Mouse (Mus musculus) G1E (cell line): ENCODE results near the gene Cetn3. TPM values are rescaled to one million over a fixed set of nuclear protein-coding genes. Genes with fewer than 3 reads are reported as not detected.

Experiments used
- ATAC-seq: 2 replicates; pipeline ENCODE4 v1.8.0; 2016; ENCODE audit warnings: mild to moderate bottlenecking; ENCODE audit not compliant: insufficient number of reproducible peaks, poor library complexity, low FRiP score, severe bottlenecking; ENCODE audit errors: extremely low read depth
- DNase-seq: peaks from one replicate; pipeline ENCODE4 v3.0.0; 2012; ENCODE audit warnings: low spot score
- H3K27me3 ChIP-seq: 2 replicates; pipeline ENCODE4 v1.6.1; 2012; ENCODE audit warnings: mild to moderate bottlenecking, low read length, inconsistent platforms; ENCODE audit not compliant: insufficient read depth
- H3K36me3 ChIP-seq: replicated peaks from 2 replicates; pipeline ENCODE3; 2012; ENCODE audit warnings: mild to moderate bottlenecking, inconsistent platforms
- H3K4me1 ChIP-seq: 2 replicates; pipeline ENCODE4 v1.6.1; 2012; ENCODE audit warnings: low read depth, low read length, inconsistent platforms, mixed read lengths; ENCODE audit not compliant: insufficient read depth
- H3K4me3 ChIP-seq: 2 replicates; pipeline ENCODE4 v1.5.1; 2012; ENCODE audit warnings: low read depth, mild to moderate bottlenecking, inconsistent platforms, low read length, moderate library complexity, mixed read lengths
- H3K9me3 ChIP-seq: replicated peaks from 2 replicates; pipeline ENCODE4 v1.6.1; 2012; ENCODE audit warnings: inconsistent platforms
- CTCF ChIP-seq: IDR thresholded peaks from 2 replicates; pipeline ENCODE4 v1.5.1; 2012; ENCODE audit warnings: low read depth, low read length, inconsistent platforms, mixed read lengths
- GATA1 ChIP-seq: IDR thresholded peaks from 2 replicates; pipeline ENCODE4 v1.6.1; 2012; ENCODE audit warnings: borderline replicate concordance, low read length, inconsistent platforms, mixed read lengths
- GATA2 ChIP-seq: IDR thresholded peaks from 2 replicates; pipeline ENCODE4 v1.6.1; 2012; ENCODE audit warnings: low read depth, low read length, inconsistent platforms, borderline replicate concordance
- POLR2AphosphoS5 ChIP-seq: IDR thresholded peaks from 2 replicates; pipeline ENCODE4 v1.6.1; 2012; ENCODE audit warnings: low read depth, low read length, inconsistent platforms; ENCODE audit not compliant: insufficient replicate concordance
- TAL1 ChIP-seq: conservative IDR thresholded peaks from 2 replicates; pipeline ENCODE4 v1.6.1; 2012; ENCODE audit warnings: low read depth, low read length, inconsistent platforms, mixed read lengths
- polyA plus RNA-seq: library from polyadenylated mRNA; stranded (reverse); fragments of >175 nt; gene quantifications from 2 replicates; pipeline ENCODE4 v1.2.3, GENCODE M21; 2012
- total RNA-seq, 2 experiments: library from RNA; stranded (forward) in 1 of 2; stranded (reverse) in 1 of 2; fragments of 200-1000 nt in 1 of 2; fragments of >200 nt in 1 of 2; fragmentation: Nextera tagmentation in 1 of 2; gene quantifications; 2 replicates each; pipeline ENCODE4 v1.2.3; 2014 to 2017

Gene Cetn3
- total and polyA plus RNA-seq, 3 experiments: 14.2 to 492 (median 106) TPM

GRCm38 (mm10) chr13:81776217-81776616 lies 6.7 kb upstream of the Cetn3 start:
- H3K4me3 ChIP-seq: no peak overlapping the region
- DNase-seq (no peak), ATAC-seq (no peak)
- TF ChIP-seq CTCF (no peak), GATA1 (no peak), GATA2 (no peak), POLR2AphosphoS5 (no peak), TAL1 (no peak)
- H3K9me3 ChIP-seq: no peaks in the 10 kb centered on the region
- peaks cover 2% of the 10 kb centered on the region; the same call in 1 of the 2 replicates for H3K4me1 ChIP-seq
- H3K36me3 ChIP-seq: no peaks in the 10 kb centered on the region
- peaks cover 4% of the 10 kb centered on the region for H3K27me3 ChIP-seq

- no peak for TF ChIP-seq GATA1
- TF ChIP-seq TAL1: no peak
- no peak for TF ChIP-seq CTCF
- no peak for TF ChIP-seq POLR2AphosphoS5
- TF ChIP-seq GATA2: no peak
- Histone ChIP-seq H3K27me3 (no peaks in the 10 kb centered on the region), H3K36me3 (peaks cover 16% of the 10 kb centered on the region), H3K4me1 (peaks cover 29% of the 10 kb centered on the region), H3K4me3 (peak overlapping the region; percentile 83), H3K9me3 (no peaks in the 10 kb centered on the region)
- no peak for ATAC-seq
- DNase-seq: no peak
Measured at GRCm38 (mm10) chr13:81782475-81782874, 402 bp upstream of the Cetn3 start.

GRCm38 (mm10) chr13:81783405-81784342 lies 797 bp downstream of the Cetn3 start:
- ATAC-seq (peak; percentile 74), DNase-seq (peak; percentile 95)
- H3K27me3 ChIP-seq: no peaks in the 10 kb centered on the region
- H3K9me3 ChIP-seq: no peaks in the 10 kb centered on the region
- TF ChIP-seq GATA2: no peak
- no peak for TF ChIP-seq TAL1
- no peak for TF ChIP-seq GATA1
- TF ChIP-seq CTCF: no peak
- no peak for TF ChIP-seq POLR2AphosphoS5
- peaks cover 31% of the 10 kb centered on the region for H3K4me1 ChIP-seq
- H3K36me3 ChIP-seq: peaks cover 28% of the 10 kb centered on the region
- H3K4me3 ChIP-seq: peak overlapping the region; percentile 83

GRCm38 (mm10) chr13:81785766-81786480 lies 3.0 kb downstream of the Cetn3 start:
- TF ChIP-seq GATA1 (no peak), TAL1 (no peak), CTCF (no peak), GATA2 (no peak), POLR2AphosphoS5 (no peak)
- Histone ChIP-seq H3K27me3 (no peaks in the 10 kb centered on the region), H3K9me3 (no peaks in the 10 kb centered on the region), H3K4me3 (peak overlapping the region; percentile 63; the same call in 1 of the 2 replicates), H3K4me1 (peaks cover 31% of the 10 kb centered on the region), H3K36me3 (peaks cover 44% of the 10 kb centered on the region)
- ATAC-seq: peak; percentile 32
- DNase-seq: peak; percentile 6

GRCm38 (mm10) chr13:81790160-81790559 lies 7.3 kb downstream of the Cetn3 start:
- no peak for TF ChIP-seq GATA2
- no peak for TF ChIP-seq POLR2AphosphoS5
- no peak for TF ChIP-seq GATA1
- TF ChIP-seq CTCF: no peak
- TF ChIP-seq TAL1: no peak
- peaks cover 19% of the 10 kb centered on the region for H3K4me1 ChIP-seq
- H3K36me3 ChIP-seq: peaks cover 66% of the 10 kb centered on the region
- no peak for ATAC-seq
- no peaks in the 10 kb centered on the region for H3K27me3 ChIP-seq
- DNase-seq: no peak
- no peak overlapping the region for H3K4me3 ChIP-seq
- H3K9me3 ChIP-seq: no peaks in the 10 kb centered on the region

GRCm38 (mm10) chr13:81791861-81792260 lies 9.0 kb downstream of the Cetn3 start:
- peaks cover 62% of the 10 kb centered on the region for H3K36me3 ChIP-seq
- peaks cover 9% of the 10 kb centered on the region; the same call in 1 of the 2 replicates for H3K4me1 ChIP-seq
- TF ChIP-seq POLR2AphosphoS5: no peak
- no peak for TF ChIP-seq TAL1
- TF ChIP-seq GATA1: no peak
- DNase-seq (no peak), ATAC-seq (no peak)
- H3K9me3 ChIP-seq: no peaks in the 10 kb centered on the region
- H3K4me3 ChIP-seq: no peak overlapping the region
- no peaks in the 10 kb centered on the region for H3K27me3 ChIP-seq
